Mouse (Mus musculus): Measurements from ENCODE around the gene C530025M09Rik.

The C530025M09Rik gene

GRCm38 (mm10) chr2:149830536-149831458, at the start of gene C530025M09Rik:
Gene C530025M09Rik, minus strand, starts transcription at chr2:149831213.
- peak; percentile 86 for DNase-seq (ENCODE audit: low read depth, low spot score)

DNA sequence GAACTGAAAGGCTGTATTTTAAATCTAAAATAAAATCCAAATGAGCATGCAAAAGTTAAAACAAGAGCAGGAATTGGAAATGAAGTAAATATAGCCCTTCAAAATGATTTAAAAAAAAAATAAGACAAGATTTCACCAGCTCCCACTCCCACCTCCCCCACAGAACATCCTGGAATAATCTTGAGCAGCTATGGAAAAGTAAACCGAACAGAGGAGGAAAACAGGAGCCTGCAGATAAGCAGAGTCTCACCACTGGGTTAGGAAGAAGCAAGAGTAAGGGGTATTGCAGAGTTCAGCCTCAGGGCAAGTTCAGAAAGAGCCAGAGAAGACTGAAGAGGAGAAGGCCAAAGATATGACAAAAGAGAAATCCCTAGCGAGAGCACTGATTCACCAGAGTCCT, 46.9 kb upstream of the C530025M09Rik start:
- DNase-seq (ENCODE audit: low read depth, low spot score): no peak

DNA sequence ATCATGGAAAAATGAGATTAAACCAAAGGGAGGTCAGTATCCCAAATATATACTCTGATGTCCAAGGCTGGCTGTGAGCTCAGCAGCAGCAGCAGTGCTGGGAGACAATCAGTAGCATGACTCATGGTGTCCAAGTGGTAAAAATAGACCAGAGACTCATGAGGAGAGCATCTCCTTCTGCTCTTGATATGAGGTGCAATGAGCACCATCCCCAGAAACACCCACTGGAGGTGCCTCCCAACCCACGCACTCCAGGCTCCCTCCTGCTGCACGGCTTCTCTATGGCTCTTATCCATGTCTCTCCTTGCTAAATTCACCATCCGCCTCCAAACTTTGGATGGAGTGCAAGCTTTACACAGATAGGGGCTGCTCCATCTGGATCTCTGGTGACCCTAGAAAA, 42.3 kb upstream of the C530025M09Rik start:
- DNase-seq (ENCODE audit: low read depth, low spot score): no peak

DNA sequence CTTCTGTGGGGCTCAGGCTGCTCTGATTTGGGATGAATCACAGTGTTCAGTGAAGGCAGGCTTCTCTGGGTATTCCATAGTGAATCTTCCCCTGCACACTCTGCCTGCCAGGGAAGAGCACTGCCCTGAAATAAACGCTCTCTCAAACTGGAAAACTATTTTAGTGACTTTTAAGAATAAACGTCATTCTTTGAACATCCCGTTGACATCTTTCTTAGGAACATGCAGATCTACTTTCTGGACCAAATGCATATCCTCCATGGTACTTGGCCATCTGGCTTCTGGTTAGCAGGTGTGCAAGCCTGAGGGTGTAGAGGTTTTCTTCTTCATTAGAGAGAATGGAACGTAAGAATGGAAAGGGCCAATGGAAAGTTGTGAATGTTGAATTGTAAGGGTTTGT, 41.5 kb upstream of the C530025M09Rik start:
- no peak for DNase-seq (ENCODE audit: low read depth, low spot score)

GRCm38 (mm10) chr2:149870496-149870895, 39.5 kb upstream of the C530025M09Rik start:
- DNase-seq (ENCODE audit: low read depth, low spot score): no peak

DNA sequence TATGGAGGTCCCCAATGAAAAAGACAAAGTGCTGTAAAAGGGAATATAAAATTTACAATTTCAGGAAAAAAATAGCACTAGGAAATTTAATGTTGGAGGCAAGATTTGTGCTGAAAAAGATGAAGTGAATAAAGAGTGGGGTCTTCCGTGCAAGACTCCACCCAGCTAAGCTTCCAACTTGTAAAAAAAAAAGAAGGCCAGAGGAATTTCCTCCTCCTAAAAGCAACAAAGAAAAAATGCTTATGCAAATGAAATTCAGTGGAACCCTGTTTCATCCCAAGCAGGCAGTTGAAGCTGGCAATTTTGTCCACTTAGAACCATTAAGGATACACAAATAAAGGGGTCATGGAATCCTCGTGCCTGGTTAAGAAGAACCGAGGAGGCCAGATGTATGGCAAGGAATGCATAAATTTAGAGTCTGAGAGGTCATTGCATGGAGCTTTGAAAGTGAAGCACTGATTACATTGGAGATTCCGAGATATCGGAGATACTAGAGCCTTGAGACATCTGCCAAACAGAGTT, 35.0 kb upstream of the C530025M09Rik start:
- peak; percentile 77 for DNase-seq (ENCODE audit: low read depth, low spot score)

DNA sequence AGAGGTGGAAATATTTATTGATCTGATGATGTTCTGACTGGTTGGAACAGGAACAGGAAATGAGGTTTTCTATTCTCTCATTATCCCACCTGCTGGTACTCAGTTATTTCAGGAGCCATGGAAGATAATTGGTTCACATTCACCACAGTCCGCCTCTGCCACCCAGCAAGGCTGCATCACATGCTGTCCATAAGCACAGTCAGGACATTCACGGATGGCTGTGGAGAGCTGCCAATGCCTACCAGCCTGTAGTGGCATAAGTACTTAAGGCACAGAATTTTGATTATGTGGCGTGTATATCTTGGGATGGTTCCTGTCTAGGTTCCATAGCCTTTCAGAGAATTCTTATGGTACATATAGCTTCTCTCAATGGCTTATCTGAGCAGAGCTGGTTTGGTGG, 30.0 kb upstream of the C530025M09Rik start:
- DNase-seq (ENCODE audit: low read depth, low spot score): no peak

- no peak for DNase-seq (ENCODE audit: low read depth, low spot score)
Observed at GRCm38 (mm10) chr2:149848778-149849177, 17.8 kb upstream of the C530025M09Rik start.

GRCm38 (mm10) chr2:149844575-149844974, 13.6 kb upstream of the C530025M09Rik start:
- no peak for DNase-seq (ENCODE audit: low read depth, low spot score)

DNA sequence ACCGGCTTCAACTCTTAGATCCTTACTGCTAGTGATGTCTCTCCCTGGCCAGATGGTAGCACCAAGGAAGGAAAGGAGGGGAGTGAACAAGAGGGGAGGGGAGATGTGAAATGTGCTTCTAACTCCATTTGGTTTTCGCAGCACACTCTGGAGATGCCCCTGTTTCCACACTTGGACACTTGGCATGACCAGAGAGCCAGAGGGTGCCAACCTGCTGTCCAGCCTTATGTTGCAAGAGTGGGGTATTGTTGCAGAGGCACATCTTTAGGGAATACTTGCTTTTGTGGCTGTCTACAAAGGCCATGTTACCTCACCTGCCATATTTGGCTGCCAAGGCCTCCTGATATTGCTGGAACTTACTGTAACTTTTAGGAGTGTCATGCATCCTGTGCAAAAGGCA, 8.7 kb upstream of the C530025M09Rik start:
- no peak for DNase-seq (ENCODE audit: low read depth, low spot score)

- DNase-seq (ENCODE audit: low read depth, low spot score): no peak
Observed at GRCm38 (mm10) chr2:149836471-149837135, 5.6 kb upstream of the C530025M09Rik start.

GRCm38 (mm10) chr2:149835091-149835490, 4.1 kb upstream of the C530025M09Rik start:
- peak; percentile 64 for DNase-seq (ENCODE audit: low read depth, low spot score)

GRCm38 (mm10) chr2:149832301-149832700, 1.3 kb upstream of the C530025M09Rik start:
- no peak for DNase-seq (ENCODE audit: low read depth, low spot score)

DNA sequence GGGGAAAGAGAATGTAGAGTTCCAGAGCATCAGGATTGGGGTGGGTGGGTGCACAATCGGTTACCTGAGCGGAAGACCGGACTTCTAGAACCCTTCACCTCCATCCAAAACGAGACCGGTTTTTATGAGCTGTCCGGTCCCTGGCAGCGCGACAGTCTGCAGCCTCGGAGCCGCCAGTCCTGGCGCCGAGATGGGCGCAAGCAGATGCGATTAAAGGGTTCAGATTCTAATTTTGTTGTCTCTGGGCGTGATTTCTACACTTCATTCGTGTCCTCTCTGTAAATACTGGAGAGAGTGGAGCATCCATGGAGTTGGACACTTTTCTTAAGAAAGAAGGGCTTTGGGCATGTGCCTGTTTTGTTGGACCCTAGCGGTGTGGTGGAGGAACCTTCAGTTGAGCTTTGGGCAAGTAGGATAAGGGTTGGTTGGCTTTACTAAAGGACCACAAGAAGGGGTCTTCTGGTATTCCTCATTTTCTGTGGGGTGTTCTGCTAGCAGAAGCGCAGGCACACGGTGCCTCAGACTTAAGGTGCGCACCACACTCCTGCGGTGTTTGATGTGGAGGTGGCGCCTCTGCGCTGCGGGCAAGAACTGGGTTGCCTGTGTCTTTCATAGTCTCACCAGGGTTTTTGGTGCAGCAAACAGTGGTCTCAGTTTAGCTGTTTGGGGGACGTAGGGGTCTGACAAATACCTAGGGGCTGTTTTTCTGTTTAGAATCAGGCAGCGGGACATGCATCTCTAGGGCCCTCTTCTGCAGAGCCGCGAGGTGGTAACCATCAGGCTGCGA, 639 bp upstream of the C530025M09Rik start:
- DNase-seq (ENCODE audit: low read depth, low spot score): peak; percentile 51

- DNase-seq (ENCODE audit: low read depth, low spot score): peak; percentile 89
Observed at GRCm38 (mm10) chr2:149829955-149830535, 968 bp downstream of the C530025M09Rik start.

- DNase-seq (ENCODE audit: low read depth, low spot score): no peak
Observed at GRCm38 (mm10) chr2:149828911-149829310, 2.1 kb downstream of the C530025M09Rik start, which contains the start of gene Syndig1. Gene Syndig1, plus strand, starts transcription at chr2:149829211.

GRCm38 (mm10) chr2:149820201-149820600, 10.8 kb downstream of the C530025M09Rik start:
- peak; percentile 50 for DNase-seq (ENCODE audit: low read depth, low spot score)

DNA sequence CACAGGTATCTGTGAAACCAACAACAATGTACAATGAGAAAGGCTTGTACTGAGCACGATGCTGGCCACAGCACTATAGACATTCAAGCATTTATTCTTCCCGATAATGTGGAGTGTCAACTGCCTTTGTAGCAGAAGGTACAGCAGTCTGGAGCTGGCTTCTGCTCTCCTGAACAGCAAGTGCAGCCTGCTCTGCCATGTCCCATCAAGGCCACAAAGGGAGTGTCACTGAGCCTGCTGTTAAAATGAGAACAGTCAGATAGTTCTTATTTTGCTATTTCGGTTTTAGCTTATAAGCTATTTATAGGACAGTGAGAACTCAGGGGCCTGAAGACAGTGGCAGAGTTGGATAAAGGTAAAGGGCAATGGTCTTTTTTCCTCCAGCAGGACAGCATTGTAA, 11.3 kb downstream of the C530025M09Rik start:
- no peak for DNase-seq (ENCODE audit: low read depth, low spot score)

DNA sequence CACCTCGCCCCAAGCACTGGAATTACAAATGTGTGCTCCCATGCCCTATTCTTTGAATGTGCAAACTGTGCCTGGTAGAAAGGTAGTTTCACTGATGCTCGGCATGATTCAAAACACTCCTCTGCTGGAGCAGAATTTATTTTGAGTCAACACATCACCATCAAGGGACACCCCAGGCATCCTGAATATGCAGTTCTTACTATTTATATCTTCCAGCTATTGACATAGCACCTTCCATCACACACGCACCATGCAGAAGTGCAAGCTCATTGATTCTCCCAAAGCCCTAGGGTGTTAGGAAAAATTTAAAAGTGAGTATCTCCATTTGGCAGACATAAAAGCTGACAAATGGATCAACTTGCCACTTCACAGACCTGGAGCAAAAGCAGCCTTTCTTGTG, 12.6 kb downstream of the C530025M09Rik start:
- DNase-seq (ENCODE audit: low read depth, low spot score): no peak

DNA sequence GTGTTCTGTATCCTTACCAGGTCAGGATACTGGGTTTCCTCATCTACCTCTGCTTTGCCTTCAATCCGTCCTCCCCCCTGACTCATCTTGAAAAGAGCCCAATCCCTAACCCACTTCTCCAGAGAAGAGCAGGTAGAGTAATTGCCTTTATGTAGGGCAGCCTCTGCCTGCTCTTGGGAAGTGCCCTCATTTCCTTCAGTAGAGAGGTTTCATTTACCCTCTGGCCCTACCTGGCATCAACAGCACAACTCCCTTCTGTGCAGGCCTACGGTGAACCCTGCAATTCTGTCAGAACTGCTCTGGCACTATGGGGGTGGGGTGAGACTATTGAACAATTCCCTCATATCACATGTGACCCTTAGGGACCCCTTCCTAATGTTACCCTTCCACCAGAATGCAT, 18.1 kb downstream of the C530025M09Rik start:
- DNase-seq (ENCODE audit: low read depth, low spot score): no peak

- DNase-seq (ENCODE audit: low read depth, low spot score): no peak
Observed at GRCm38 (mm10) chr2:149805256-149805655, 25.8 kb downstream of the C530025M09Rik start.

Measured in ZHBTc4 (cell line).